Mouse (Mus musculus): Measurements from ENCODE around the gene Gtf2f1. TPM values are rescaled to one million over a fixed set of nuclear protein-coding genes. Genes with fewer than 3 reads are reported as not detected.

The Gtf2f1 gene
- total RNA-seq, 2 experiments from 2014 or later: 61.2 to 63.2 TPM

GRCm38 (mm10) chr17:56982013-56982412 is 29.1 kb downstream of the Gtf2f1 start, which contains the start of gene Acer1:
Gene Acer1, minus strand, starts transcription at chr17:56982126.
- TF ChIP-seq CTCF (conservative IDR thresholded peaks at IDR 0.05): no peak
- no peak within 1 kb of the TSS for H3K4me3 ChIP-seq
- no peak within 1 kb of the TSS for H3K27ac ChIP-seq
- DNase-seq (ENCODE audit: low spot score in 2 of 2): no peak

GRCm38 (mm10) chr17:56981049-56981448 is 30.0 kb downstream of the Gtf2f1 start:
- DNase-seq (ENCODE audit: low spot score in 2 of 2): no peak
- Histone ChIP-seq H3K4me3 (no peak overlapping the region), H3K27ac (no peak overlapping the region)
- no peak for TF ChIP-seq CTCF (conservative IDR thresholded peaks at IDR 0.05)

GRCm38 (mm10) chr17:56979524-56979923 is 31.6 kb downstream of the Gtf2f1 start:
- DNase-seq (ENCODE audit: low spot score in 2 of 2): no peak
- TF ChIP-seq CTCF (conservative IDR thresholded peaks at IDR 0.05): no peak
- Histone ChIP-seq H3K4me3 (no peak overlapping the region), H3K27ac (no peak overlapping the region)

DNA sequence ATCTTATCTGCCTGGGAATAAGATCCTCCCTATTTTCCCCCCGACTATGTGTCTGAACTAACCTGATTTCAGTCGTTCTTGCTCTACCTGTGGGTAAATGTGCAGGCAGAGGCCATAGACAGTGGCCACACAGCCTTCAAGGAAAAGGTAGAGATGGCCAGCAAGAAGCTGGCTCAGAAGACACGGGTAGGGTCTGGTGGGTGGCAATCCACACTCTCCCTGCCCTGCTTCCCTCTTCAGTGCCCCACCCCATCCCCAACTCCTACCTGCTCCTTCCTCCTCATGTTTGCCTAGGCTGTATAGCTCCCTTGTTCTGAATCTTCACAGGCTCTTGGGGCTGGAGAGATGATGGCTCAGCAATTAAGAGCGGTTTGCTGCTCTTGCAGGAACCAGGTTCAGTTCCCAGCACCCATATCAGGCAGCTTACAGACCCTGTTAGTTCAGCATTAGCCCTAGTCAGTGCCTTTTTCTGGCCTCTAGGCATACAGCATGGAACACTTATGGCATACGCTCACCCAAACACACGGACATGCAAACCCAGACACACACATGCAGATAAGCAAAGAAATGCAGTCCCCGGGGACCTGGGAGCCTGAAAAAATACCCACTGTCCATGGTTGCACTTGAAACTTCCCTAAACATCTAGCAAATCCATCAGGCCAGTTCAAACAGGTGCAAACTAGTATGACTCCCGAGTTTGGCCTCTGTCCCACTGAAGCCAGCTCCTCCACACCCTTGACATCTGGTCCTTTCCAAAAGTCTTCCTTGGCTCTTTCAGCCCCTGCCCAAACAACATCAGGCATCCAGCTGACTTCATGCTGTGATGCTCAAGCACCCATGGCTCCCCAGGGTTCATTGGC is 34.3 kb downstream of the Gtf2f1 start:
- Histone ChIP-seq H3K4me3 (no peak overlapping the region), H3K27ac (no peak overlapping the region)
- no peak for DNase-seq (ENCODE audit: low spot score in 2 of 2)
- TF ChIP-seq CTCF (conservative IDR thresholded peaks at IDR 0.05): no peak

DNA sequence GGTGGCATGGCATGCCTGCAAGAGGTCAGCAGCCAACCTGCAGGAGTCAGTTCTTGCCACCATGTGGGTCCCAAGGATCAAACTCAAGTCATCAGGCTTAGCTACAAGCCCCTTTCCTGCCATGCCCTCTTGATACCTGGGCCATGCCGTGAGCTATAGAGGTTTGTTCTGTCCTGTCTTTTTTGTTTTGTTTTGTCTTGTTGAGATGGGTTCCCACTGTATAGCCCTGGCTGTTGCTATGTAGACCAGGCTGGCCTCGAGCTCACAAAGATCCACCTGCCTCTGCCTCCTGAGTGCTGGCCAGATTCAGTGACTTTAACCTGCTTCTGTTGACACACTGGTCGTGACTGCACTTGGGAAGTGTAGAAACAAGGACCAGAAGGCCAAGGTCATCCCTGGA is 35.7 kb downstream of the Gtf2f1 start:
- no peak for TF ChIP-seq CTCF (conservative IDR thresholded peaks at IDR 0.05)

DNA sequence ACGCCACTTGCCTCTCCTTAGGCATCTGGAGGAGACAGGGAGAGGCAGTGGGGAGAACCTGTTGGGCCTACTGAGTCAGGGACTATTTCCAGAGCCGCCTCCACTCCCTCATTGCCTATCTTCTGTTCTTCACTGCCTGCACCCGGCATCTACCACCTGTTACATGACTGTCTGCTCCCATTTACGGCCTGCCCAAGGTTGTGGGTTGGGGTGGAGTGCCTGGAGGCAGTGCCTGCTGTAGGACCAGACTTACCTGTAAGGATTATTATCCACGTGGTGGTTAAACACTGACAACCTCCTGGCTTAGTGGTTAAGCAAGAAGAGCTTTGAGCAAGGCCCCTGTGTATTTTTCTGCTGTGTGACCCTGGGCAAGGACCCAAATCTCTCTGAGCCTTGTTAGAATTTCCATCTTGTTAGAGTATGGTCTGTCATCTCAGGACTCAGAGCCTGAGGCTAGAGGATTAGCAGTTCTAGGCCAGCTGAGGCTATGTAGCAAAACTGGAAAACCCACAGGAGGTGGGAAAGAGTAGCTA is 36.3 kb downstream of the Gtf2f1 start:
- Histone ChIP-seq H3K27ac (no peak overlapping the region), H3K4me3 (no peak overlapping the region)
- no peak for TF ChIP-seq CTCF (conservative IDR thresholded peaks at IDR 0.05)
- no peak for DNase-seq (ENCODE audit: low spot score in 2 of 2)

More for the DNA sequence above, 35.7 kb downstream of the Gtf2f1 start:
- no peak overlapping the region for H3K4me3 ChIP-seq
- H3K27ac ChIP-seq: no peak overlapping the region
- DNase-seq (ENCODE audit: low spot score in 2 of 2): no peak

- H3K27ac ChIP-seq: no peak overlapping the region
- TF ChIP-seq CTCF (conservative IDR thresholded peaks at IDR 0.05): no peak
- H3K4me3 ChIP-seq: no peak overlapping the region
- no peak for DNase-seq (ENCODE audit: low spot score in 2 of 2)
Measured at GRCm38 (mm10) chr17:56973956-56974707, 37.0 kb downstream of the Gtf2f1 start.

- Histone ChIP-seq H3K27ac (no peak overlapping the region), H3K4me3 (no peak overlapping the region)
- no peak for TF ChIP-seq CTCF (conservative IDR thresholded peaks at IDR 0.05)
- no peak for DNase-seq (ENCODE audit: low spot score in 2 of 2)
Measured at GRCm38 (mm10) chr17:56970081-56970480, 41.0 kb downstream of the Gtf2f1 start.

GRCm38 (mm10) chr17:56969321-56969720 is 41.8 kb downstream of the Gtf2f1 start:
- H3K4me3 ChIP-seq: no peak overlapping the region
- no peak for TF ChIP-seq CTCF (conservative IDR thresholded peaks at IDR 0.05)
- no peak for DNase-seq (ENCODE audit: low spot score in 2 of 2)
- H3K27ac ChIP-seq: no peak overlapping the region

GRCm38 (mm10) chr17:56963646-56964045 is 47.4 kb downstream of the Gtf2f1 start:
- no peak for DNase-seq (ENCODE audit: low spot score in 2 of 2)
- no peak overlapping the region for H3K4me3 ChIP-seq

DNA sequence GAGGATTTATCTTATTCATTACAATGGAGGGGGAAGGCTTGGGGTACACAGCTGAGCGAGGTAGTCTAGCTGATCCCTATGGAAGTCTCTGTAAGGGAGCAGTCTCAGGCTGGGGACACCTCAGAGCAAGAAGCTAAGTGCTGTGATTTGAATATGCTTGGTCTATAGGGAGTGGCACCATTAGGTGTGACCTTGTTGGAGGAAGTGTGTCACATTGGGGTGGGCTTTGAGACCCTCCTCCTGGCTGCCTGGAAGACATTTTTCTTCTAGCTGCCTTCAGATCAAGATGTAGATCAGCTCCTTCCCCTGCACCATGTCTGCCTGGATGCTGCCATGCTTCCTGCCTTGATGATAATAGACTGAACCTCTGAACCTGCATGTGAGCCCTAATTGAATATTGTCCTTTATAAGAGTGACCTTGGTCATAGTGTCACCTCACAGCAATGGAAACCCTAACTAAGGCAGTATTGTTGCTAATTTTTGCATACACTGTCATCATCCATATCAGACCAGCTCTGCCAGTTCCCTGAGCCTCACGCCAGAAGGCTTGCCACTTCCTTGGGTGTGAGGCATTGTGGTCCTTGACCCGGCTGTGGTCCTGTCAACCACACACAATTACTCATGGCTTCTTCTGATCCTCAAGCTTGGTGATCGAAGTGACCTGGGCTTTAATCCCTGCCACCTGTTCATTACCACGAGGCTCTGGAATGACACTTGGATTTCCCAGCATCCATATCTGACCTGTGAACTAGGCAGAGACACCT is 48.3 kb downstream of the Gtf2f1 start:
- no peak for TF ChIP-seq CTCF (conservative IDR thresholded peaks at IDR 0.05)
- H3K4me3 ChIP-seq: no peak overlapping the region
- no peak for DNase-seq (ENCODE audit: low spot score in 2 of 2)
- no peak overlapping the region for H3K27ac ChIP-seq

More at GRCm38 (mm10) chr17:56963646-56964045, 47.4 kb downstream of the Gtf2f1 start:
- TF ChIP-seq CTCF (conservative IDR thresholded peaks at IDR 0.05): no peak
- H3K27ac ChIP-seq: no peak overlapping the region

DNA sequence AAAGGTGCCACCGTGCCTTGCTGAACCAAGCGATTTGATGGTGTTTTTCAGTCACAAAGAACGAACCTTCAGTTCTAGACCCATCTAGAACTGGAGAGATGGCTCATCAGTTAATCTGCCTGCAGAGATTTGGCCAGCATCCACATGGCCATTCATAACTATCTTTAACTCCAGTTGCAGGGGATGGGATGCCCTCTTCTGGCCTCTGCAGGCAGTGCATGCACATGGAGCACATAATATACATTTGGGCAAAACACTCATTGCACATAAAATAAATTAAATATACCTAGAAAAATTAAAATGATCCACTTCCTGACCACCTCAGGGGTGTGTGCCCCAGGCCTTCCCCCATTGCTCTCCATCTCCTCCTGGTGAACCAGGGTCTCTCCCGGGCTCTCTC is 49.2 kb downstream of the Gtf2f1 start:
- no peak for DNase-seq (ENCODE audit: low spot score in 2 of 2)
- no peak overlapping the region for H3K27ac ChIP-seq
- H3K4me3 ChIP-seq: no peak overlapping the region
- peak; percentile 44 for TF ChIP-seq CTCF (conservative IDR thresholded peaks at IDR 0.05)

Data from layer of hippocampus, adult 2 months (tissue).